Mouse (Mus musculus): ENCODE results near the gene Acoxl.

- no peak for TF ChIP-seq GATA1 (IDR thresholded peaks at IDR 0.05; ENCODE audit: borderline replicate concordance, low read length)
- TF ChIP-seq FLI1 (IDR thresholded peaks at IDR 0.05; ENCODE audit: low read length), result no peak
Measured at GRCm38 (mm10) chr2:128133865-128134264, 295.2 kb downstream of the Acoxl start.

Measured in megakaryocyte, embryonic 14.5 days (primary cell).